Mouse (Mus musculus): ENCODE results near the gene Tsr3.
"Not testable (repeated sequence)": the region's sequence is repeated elsewhere in the genome, so short reads cannot be mapped to it uniquely, and the experiment has no call there.

The Tsr3 gene

GRCm38 (mm10) chr17:25239695-25240636 is at the start of gene Tsr3, which contains the start of gene Gnptg:
Gene Tsr3 (plus strand): TSS chr17:25240170.
Gene Gnptg (minus strand): TSS chr17:25240124.
- DNase-seq (ENCODE audit: low spot score) = peak; percentile 88

GRCm38 (mm10) chr17:25202401-25202800 is 37.6 kb upstream of the Tsr3 start:
- no peak for DNase-seq (ENCODE audit: low spot score)

GRCm38 (mm10) chr17:25210006-25210405 is 30.0 kb upstream of the Tsr3 start:
- no peak for DNase-seq (ENCODE audit: low spot score)

- DNase-seq (ENCODE audit: low spot score) = no peak
Observed at GRCm38 (mm10) chr17:25210680-25211466, 29.1 kb upstream of the Tsr3 start.

- no peak for DNase-seq (ENCODE audit: low spot score)
Observed at GRCm38 (mm10) chr17:25211705-25212104, 28.3 kb upstream of the Tsr3 start.

GRCm38 (mm10) chr17:25215431-25215830 is 24.5 kb upstream of the Tsr3 start:
- DNase-seq (ENCODE audit: low spot score) = no peak

- no peak for DNase-seq (ENCODE audit: low spot score)
Observed at GRCm38 (mm10) chr17:25218967-25219366, 21.0 kb upstream of the Tsr3 start.

GRCm38 (mm10) chr17:25219492-25220295 is 20.3 kb upstream of the Tsr3 start:
- no peak for DNase-seq (ENCODE audit: low spot score)

GRCm38 (mm10) chr17:25220746-25221145 is 19.2 kb upstream of the Tsr3 start:
- no peak for DNase-seq (ENCODE audit: low spot score)

- DNase-seq (ENCODE audit: low spot score) = peak; percentile 85
Observed at GRCm38 (mm10) chr17:25221821-25222503, 18.0 kb upstream of the Tsr3 start.

GRCm38 (mm10) chr17:25222504-25222940 is 17.4 kb upstream of the Tsr3 start:
- not testable (repeated sequence) for DNase-seq (ENCODE audit: low spot score)

GRCm38 (mm10) chr17:25222951-25223601 is 16.9 kb upstream of the Tsr3 start:
- peak; percentile 43 for DNase-seq (ENCODE audit: low spot score)

GRCm38 (mm10) chr17:25224586-25225222 is 15.3 kb upstream of the Tsr3 start:
- DNase-seq (ENCODE audit: low spot score) = no peak

- no peak for DNase-seq (ENCODE audit: low spot score)
Observed at GRCm38 (mm10) chr17:25225659-25226058, 14.3 kb upstream of the Tsr3 start.

- DNase-seq (ENCODE audit: low spot score) = no peak
Observed at GRCm38 (mm10) chr17:25227991-25228390, 12.0 kb upstream of the Tsr3 start.

- DNase-seq (ENCODE audit: low spot score) = not testable (repeated sequence)
Observed at GRCm38 (mm10) chr17:25230014-25230655, 9.8 kb upstream of the Tsr3 start.

- no peak for DNase-seq (ENCODE audit: low spot score)
Observed at GRCm38 (mm10) chr17:25230700-25231099, 9.3 kb upstream of the Tsr3 start.

GRCm38 (mm10) chr17:25231621-25232020 is 8.3 kb upstream of the Tsr3 start:
- not testable (repeated sequence) for DNase-seq (ENCODE audit: low spot score)

- no peak for DNase-seq (ENCODE audit: low spot score)
Observed at GRCm38 (mm10) chr17:25235635-25236034, 4.3 kb upstream of the Tsr3 start.

Measured in yolk sac, embryonic 10.5 days (tissue).